Mouse (Mus musculus) spleen, postnatal 36 days (tissue): ENCODE results near the gene Cdc34.
"Not testable (repeated sequence)": the region's sequence is repeated elsewhere in the genome, so short reads cannot be mapped to it uniquely, and the experiment has no call there.

Experiments used
- DNase-seq, 2 experiments: peaks; one replicate each; pipeline ENCODE4 v3.0.0; 2022; ENCODE audit warnings: low spot score in 2 of 2, mixed read lengths in 1 of 2

Cdc34 gene

DNA sequence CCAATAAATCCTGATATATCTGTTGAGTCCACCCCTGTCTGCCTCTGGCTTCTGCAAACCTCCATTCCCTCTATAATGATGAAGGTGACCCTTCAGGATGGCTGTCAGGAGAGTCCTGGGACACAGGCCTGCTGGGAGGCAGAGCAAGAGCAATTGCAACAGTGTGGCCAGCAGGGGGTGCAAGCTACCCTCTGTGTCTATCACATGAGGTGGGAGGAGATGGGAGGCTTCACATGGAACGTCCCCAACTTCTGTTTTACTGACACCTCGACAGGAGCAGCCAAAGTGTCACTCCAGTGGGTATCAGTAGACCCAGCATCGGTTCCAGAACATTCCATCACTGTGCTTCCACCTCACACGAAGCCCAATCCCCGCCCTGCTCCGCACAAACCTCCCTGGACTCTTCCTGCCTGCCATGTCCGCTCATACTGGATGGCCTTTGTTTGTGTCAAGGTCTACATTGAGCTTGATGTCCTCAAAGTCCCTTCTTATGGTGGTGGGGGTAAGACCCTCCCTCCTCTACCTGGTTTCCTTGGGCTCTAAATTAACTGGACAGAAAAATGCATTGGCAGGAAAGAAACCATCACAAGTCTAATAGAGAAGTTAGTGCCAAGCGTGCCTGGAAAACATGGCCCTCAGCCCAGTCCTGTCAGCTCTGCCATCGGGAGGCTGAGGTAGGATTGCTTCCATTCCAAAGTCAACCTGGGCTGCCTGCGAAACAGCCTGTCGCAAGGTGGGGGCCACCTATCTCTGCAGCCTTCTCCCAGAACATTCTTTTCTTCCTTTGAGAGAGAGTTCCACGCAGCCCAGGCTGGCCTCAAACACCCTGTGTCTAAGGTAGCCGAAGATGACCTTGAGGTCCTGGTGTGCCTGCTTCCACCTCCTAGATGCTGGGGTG lies 13.5 kb downstream of the Cdc34 start:
- peak; percentile 66 to 72 for DNase-seq

- no peak for DNase-seq
These were observed 14.2 kb downstream of the Cdc34 start for GRCm38 (mm10) chr10:79696129-79696651.

DNA sequence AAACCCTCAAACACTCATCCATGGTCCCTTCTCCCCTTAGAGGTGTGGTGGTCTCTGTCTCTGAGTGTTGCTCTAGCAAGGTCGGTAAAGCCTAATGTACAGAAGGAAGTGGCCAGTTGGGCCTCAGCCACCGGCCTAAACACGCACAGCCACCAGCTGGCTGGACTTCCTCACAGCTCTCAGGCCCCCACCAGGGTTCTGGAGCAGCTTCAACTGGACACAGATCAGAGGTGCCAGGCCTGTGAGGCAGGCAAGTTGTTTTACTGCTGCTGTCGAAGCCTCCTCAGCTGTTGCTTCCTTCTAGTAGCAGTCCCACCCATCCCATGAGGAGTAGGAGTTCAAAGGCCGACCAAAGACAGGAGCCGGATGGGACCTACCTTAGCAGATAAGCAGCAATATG lies 15.9 kb downstream of the Cdc34 start:
- no peak for DNase-seq

DNA sequence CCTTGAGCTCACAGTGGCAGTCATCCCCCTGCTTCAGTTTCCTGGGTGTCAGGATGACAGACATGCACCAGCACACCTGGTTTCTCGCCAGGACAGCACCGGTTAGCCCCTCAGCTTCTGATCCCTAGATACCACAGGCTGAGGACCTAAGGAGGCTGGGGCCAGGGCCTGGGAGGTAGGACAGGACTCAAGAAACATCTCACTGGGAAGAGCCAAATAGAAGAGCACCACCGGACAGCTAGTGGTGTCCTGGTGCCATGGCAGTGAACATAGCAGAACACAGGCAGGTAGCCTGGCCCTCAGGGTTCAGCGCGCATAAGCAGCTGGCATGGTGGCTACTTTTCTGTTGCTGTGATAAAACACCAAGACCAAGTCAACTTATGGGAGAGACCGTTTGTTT lies 16.5 kb downstream of the Cdc34 start:
- DNase-seq, result no peak

GRCm38 (mm10) chr10:79700676-79701075 lies 18.7 kb downstream of the Cdc34 start:
- DNase-seq, result no peak

- DNase-seq, result no peak
These were observed 19.6 kb downstream of the Cdc34 start for GRCm38 (mm10) chr10:79701443-79702129.

GRCm38 (mm10) chr10:79702970-79703369 lies 21.0 kb downstream of the Cdc34 start:
- DNase-seq, result not testable (repeated sequence)

GRCm38 (mm10) chr10:79703541-79703940 lies 21.5 kb downstream of the Cdc34 start:
- no peak for DNase-seq

DNA sequence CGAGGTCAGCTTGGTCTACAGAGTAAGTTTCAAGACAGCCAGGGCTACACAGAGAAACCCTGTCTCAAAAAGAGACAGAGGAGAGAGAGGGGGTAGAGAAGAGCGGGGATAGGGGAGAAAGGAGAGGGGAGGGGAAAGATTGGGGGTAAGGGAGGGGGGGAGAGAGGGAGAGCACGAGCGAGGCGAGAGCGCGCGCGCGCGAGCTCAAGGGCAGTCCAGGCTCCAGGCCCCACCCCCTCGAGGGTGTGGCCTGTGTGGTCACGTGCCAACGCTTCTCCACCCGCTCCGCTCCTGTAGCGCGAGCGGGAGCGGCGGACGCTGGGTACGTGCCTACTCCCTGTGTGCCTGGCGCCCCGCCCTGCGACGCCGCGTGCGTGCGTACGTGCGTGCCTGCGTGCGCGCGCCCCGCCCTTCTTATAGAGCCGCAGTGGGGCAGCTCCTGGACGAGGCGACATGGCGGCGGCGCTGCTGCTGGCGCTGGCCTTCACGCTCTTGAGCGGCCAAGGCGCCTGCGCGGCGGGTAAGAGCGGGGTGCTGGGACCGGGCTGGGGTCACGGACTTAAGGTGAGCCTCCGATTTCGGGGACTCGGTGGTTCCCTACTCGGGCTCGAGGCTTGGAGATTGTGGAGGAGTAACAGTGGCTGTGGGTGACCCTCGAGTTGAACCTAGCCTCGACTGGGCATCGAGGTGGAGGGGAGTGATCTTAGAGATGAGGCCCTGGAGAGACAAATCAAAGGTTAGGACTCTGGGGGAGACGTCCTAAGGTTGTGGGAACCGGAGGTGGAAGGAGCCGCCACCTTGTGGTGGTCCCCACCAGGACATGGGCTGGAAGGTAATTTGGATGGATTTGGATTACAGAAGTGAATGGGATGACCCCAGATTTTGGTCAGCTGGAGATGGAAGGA lies 22.3 kb downstream of the Cdc34 start, which contains the start of gene Bsg:
Gene Bsg (plus strand): TSS at position 427 of the 905 bp plus-strand sequence.
- peak; percentile 99 to 100 for DNase-seq

DNA sequence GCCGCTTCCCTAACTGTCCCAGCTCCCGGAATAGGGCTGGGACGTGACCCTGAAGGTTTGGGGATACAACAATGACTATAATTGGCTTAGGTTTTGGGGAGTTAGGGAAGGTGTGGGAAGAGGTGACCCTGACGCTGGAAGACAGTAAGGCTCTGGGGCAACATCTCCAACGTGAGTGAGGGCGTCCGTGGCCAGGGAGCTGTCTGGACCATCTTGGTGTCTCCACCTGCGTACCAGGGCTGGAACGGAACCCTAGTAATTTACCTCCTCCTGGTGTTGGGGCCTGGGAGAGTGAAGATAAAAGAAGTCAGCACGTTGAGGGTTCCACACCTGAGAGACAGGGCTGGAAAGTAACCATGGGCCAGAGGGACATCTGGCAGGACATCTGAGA lies 23.0 kb downstream of the Cdc34 start:
- DNase-seq, result peak in 1 of 2 experiments; percentile 32

GRCm38 (mm10) chr10:79705951-79706350 lies 24.0 kb downstream of the Cdc34 start:
- DNase-seq, result peak; percentile 68 to 82

GRCm38 (mm10) chr10:79706406-79707094 lies 24.6 kb downstream of the Cdc34 start:
- DNase-seq, result no peak

DNA sequence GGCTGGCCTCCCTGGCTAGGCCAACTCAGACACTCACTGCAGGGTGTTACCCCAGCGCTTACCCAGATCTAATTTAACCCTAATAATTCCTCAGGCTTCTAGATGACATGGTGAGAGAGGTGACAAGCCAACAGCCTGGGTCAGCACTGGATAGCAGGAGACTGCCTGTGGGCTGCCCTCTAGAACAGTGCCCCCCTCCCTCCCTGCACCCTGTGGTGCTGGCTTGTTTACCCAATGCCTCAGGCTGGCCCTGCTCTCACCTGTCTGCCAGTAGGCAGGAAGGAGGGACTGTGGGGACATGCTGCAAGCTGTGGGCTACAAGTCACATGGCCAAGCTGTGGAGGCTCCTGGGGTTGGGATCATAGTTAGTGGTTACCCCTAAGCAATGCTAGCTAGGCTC lies 25.2 kb downstream of the Cdc34 start:
- no peak for DNase-seq

- DNase-seq, result no peak
These were observed 25.8 kb downstream of the Cdc34 start for GRCm38 (mm10) chr10:79707759-79708158.

DNA sequence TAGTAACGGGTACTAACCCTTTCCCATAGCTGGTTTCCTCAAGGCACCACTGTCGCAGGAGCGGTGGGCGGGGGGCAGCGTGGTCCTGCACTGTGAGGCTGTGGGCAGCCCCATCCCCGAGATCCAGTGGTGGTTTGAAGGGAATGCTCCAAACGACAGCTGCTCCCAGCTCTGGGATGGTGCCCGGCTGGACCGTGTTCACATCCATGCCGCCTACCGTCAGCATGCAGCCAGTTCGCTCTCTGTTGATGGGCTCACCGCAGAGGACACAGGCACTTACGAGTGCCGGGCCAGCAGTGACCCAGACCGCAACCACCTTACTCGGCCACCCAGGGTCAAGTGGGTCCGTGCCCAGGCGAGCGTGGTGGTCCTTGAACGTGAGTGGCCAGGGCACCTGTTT lies 26.7 kb downstream of the Cdc34 start:
- no peak for DNase-seq

DNA sequence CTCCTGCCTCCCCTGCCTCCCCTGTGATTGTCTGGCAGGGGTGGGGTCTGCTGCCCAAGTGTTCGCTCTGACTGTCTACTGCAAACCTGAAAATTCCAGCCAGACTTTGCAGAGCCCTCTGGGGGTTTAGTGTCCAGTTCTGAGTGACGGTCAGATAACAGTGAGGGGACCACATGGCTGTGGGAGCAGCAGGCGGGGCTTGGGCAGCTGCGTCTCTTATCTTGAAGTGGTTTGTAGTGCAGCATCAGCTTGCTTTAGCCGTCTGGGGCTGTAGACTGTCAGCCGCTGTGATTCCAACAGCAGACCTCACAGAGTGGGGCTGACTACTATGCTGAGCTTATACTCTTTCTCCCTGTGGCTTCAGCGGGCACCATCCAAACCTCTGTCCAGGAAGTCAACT lies 27.3 kb downstream of the Cdc34 start:
- DNase-seq, result no peak

DNA sequence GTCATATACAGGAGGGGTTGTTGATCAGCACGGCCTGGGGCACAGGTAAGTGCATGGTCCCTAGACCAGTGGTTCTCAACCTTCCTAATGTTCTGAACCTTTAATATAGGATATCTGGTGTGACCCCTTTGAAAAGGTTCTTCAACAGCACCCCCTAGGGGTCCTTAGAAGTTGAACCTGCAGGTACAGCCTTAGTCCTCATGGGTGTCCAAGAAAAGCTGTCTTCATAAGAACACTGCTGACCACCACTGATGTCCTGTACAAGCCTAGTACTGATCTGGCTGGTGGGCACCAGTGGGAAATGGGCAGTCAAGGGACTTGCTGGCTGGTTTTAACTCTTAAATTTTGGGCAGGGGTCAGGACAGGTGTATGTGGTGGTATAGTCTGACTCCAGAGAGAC lies 30.0 kb downstream of the Cdc34 start:
- peak in 1 of 2 experiments; percentile 51 for DNase-seq

GRCm38 (mm10) chr10:79712499-79713126 lies 30.6 kb downstream of the Cdc34 start:
- DNase-seq, result peak; percentile 69 to 83

DNA sequence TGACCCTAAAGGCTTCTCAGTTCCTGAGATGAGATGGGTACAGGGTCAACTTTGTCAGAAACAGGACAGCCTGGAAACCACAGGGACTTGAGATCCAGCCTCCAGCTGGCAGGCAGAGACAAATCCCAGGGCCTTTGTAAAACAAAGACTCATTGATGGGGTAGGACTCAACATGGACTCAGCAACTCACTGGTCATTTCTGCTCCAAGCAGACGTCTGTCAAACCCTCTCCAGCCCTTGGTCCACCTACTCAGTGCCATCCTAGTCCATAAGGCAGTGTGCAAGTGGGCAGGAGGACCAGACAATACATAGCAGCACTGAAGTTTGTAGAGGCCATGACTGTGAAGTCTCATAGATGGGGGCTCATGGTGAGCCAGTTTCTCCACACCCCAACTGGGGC lies 31.2 kb downstream of the Cdc34 start:
- DNase-seq, result no peak

- no peak for DNase-seq
These were observed 33.0 kb downstream of the Cdc34 start for GRCm38 (mm10) chr10:79714996-79715395.
